Mouse (Mus musculus) lung, embryonic 15.5 days (tissue): ENCODE measurements around the gene Ces1b. TPM values are rescaled to one million over a fixed set of nuclear protein-coding genes. Genes with fewer than 3 reads are reported as not detected.

Experiments
- polyA plus RNA-seq: library from polyadenylated mRNA; unstranded; fragments of >200 nt; fragmentation: Nextera tagmentation; extraction: Ambion mirVana; gene quantifications from 2 replicates; pipeline ENCODE4 v1.2.1, GENCODE M21; 2015

The Ces1b gene
- polyA plus RNA-seq, 1 experiment from 2014 or later: 0.24 TPM

Other genes starting within 250 kb of the Ces1b start
- gene Lpcat2, start 224.7 kb downstream of the Ces1b start, polyA plus RNA-seq: 7.8 TPM in 2 replicates
- gene Capns2, start 178.6 kb downstream of the Ces1b start, polyA plus RNA-seq: 0.21 and 0.40 TPM in 2 replicates
- gene Slc6a2, start 119.9 kb downstream of the Ces1b start, polyA plus RNA-seq: 0.25 and 0.72 TPM in 2 replicates
- not detected in 2 replicates for gene Ces1a, start 31.8 kb downstream of the Ces1b start, polyA plus RNA-seq
- 0.09 and 0.20 TPM in 2 replicates for gene Ces1c, start 51.3 kb upstream of the Ces1b start, polyA plus RNA-seq
- 53.1 and 59.8 TPM in 2 replicates for gene Ces1d, start 117.8 kb upstream of the Ces1b start, polyA plus RNA-seq
- 0.38 TPM in 1 of 2 replicates, not detected in the other for gene Ces1e, start 149.6 kb upstream of the Ces1b start, polyA plus RNA-seq
- gene Ces1f, start 199.7 kb upstream of the Ces1b start, polyA plus RNA-seq: 2.8 and 3.2 TPM in 2 replicates